Mouse (Mus musculus) heart, embryonic 12.5 days (tissue): ENCODE data around the gene Nelfa. TPM values are rescaled to one million over a fixed set of nuclear protein-coding genes. Genes with fewer than 3 reads are reported as not detected.

ENCODE experiments used
- ATAC-seq: fragments of 200-750 bp; cut with Nextera tagmentation; 2 replicates; pipeline ENCODE4 v1.8.0; 2017; ENCODE audit warnings: moderate TSS enrichment, moderate library complexity; ENCODE audit not compliant: insufficient number of reproducible peaks, low FRiP score
- H3K27ac ChIP-seq: fragments of 300-500 bp; sonication (generic); 2 replicates; pipeline ENCODE4 v1.5.1; 2016; ENCODE audit warnings: mild to moderate bottlenecking, moderate library complexity; ENCODE audit not compliant: poor library complexity, severe bottlenecking
- H3K27me3 ChIP-seq: fragments of 300-500 bp; sonication (generic); replicated peaks from 2 replicates; pipeline ENCODE4 v1.6.1; 2016; ENCODE audit warnings: mild to moderate bottlenecking, moderate library complexity
- H3K36me3 ChIP-seq: fragments of 300-500 bp; sonication (generic); 2 replicates; pipeline ENCODE4 v1.6.1; 2016; ENCODE audit warnings: mild to moderate bottlenecking, moderate library complexity
- H3K4me1 ChIP-seq: fragments of 300-500 bp; sonication (generic); replicated peaks from 2 replicates; pipeline ENCODE4 v1.6.1; 2016; ENCODE audit warnings: mild to moderate bottlenecking
- H3K4me2 ChIP-seq: fragments of 300-500 bp; sonication (generic); 2 replicates; pipeline ENCODE4 v1.6.1; 2016; ENCODE audit warnings: mild to moderate bottlenecking, moderate library complexity
- H3K4me3 ChIP-seq: fragments of 300-500 bp; sonication (generic); 2 replicates; pipeline ENCODE4 v1.5.1; 2016; ENCODE audit warnings: mild to moderate bottlenecking
- H3K9ac ChIP-seq: fragments of 300-500 bp; sonication (generic); 2 replicates; pipeline ENCODE4 v1.6.1; 2016; ENCODE audit warnings: mild to moderate bottlenecking, moderate library complexity
- H3K9me3 ChIP-seq: fragments of 300-500 bp; sonication (generic); replicated peaks from 2 replicates; pipeline ENCODE4 v1.6.1; 2016; ENCODE audit warnings: mild to moderate bottlenecking, moderate library complexity
- WGBS: fragments of 180-500 bp; shearing (Covaris S2); methylation state at CpG from one replicate; pipeline ENCODE4 v1.1.7; 2016; 5-methylcytosine and 5-hydroxymethylcytosine counted together
- microRNA-seq: library from miRNA; unstranded; fragments of <30 nt; microRNA quantifications from one replicate; pipeline ENCODE4, GENCODE M21; 2017
- polyA plus RNA-seq: library from polyadenylated mRNA; unstranded; fragments of >200 nt; fragmentation: Nextera tagmentation; extraction: Ambion mirVana; gene quantifications from 2 replicates; pipeline ENCODE4 v1.2.1, GENCODE M21; 2016

The Nelfa gene
- polyA plus RNA-seq, 1 experiment from 2014 or later: 36.5 TPM

DNA sequence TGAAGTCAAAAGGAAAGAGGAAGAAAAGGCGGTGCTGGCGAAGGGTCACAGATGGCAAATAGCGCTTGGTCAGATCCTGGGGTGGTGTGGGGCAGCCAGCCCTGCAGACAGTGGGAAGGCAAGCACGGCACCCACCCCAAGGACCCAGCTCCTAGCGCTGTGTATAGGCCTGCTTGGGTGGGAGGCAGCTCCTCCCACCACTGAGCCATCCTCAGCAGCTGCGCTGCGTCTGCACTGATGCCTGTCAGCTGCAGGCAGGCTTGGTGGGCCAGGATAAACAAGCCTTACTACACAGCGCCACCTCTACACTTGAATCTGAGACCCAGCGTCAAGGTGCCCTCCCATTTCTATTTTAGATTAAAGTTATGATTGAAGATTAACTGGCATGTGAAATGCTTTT lies 41.1 kb downstream of the Nelfa start:
- Histone ChIP-seq H3K9me3 (no peaks in the 10 kb centered on the region), H3K4me3 (no peak overlapping the region), H3K36me3 (peaks cover 96% of the 10 kb centered on the region), H3K4me2 (no peak overlapping the region), H3K27ac (no peak overlapping the region), H3K9ac (no peak overlapping the region), H3K4me1 (no peaks in the 10 kb centered on the region), H3K27me3 (no peaks in the 10 kb centered on the region)
- 84% methylated on average over 9 of the region's 9 CpGs for WGBS
- no peak for ATAC-seq

DNA sequence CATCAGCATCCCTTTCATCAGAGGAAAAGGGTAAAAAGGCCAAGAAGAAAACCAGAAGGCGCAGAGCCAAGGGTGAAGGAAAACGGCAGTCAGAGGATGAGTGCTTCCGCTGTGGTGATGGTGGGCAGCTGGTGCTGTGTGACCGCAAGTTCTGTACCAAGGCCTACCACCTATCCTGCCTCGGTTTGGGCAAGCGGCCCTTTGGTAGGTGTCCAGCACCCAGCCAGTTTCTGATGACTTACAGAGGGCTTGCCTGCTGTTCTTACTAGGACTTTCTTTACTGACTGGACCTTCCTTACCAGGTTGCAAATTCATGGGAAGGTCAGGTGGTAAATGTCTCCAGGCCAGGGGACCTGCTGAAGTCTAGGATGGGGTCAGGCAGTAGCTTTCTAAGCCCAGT lies 42.8 kb downstream of the Nelfa start:
- no peak overlapping the region for H3K27ac ChIP-seq
- no peaks in the 10 kb centered on the region for H3K9me3 ChIP-seq
- H3K4me3 ChIP-seq: no peak overlapping the region
- H3K4me2 ChIP-seq: no peak overlapping the region
- H3K27me3 ChIP-seq: no peaks in the 10 kb centered on the region
- 90% methylated on average over 6 of the region's 6 CpGs for WGBS
- no peaks in the 10 kb centered on the region for H3K4me1 ChIP-seq
- H3K9ac ChIP-seq: no peak overlapping the region
- peaks cover 95% of the 10 kb centered on the region for H3K36me3 ChIP-seq
- ATAC-seq: no peak

DNA sequence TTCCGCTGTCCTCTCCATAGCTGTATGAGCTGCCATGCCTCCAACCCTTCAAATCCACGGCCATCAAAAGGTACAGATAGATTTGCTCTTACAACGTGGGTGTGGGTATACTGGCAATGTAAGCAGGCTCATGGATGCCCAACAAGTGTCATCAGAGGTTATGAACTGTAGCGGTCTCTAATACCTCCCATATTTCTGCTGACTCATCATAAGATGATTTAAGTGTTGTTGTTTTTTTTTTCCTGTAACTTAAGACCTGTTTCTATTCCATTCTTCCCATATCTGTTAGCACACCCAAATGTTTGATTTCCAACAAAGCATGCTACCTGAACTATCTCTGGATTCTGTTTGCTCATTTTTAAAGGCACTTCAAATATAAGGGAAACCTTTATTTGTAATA lies 55.1 kb downstream of the Nelfa start:
- Histone ChIP-seq H3K9ac (no peak overlapping the region), H3K9me3 (no peaks in the 10 kb centered on the region), H3K27me3 (no peaks in the 10 kb centered on the region), H3K4me2 (no peak overlapping the region), H3K4me3 (no peak overlapping the region), H3K27ac (no peak overlapping the region), H3K36me3 (peaks cover 86% of the 10 kb centered on the region), H3K4me1 (no peaks in the 10 kb centered on the region)
- 90% methylated on average over 4 of the region's 4 CpGs for WGBS
- no peak for ATAC-seq

DNA sequence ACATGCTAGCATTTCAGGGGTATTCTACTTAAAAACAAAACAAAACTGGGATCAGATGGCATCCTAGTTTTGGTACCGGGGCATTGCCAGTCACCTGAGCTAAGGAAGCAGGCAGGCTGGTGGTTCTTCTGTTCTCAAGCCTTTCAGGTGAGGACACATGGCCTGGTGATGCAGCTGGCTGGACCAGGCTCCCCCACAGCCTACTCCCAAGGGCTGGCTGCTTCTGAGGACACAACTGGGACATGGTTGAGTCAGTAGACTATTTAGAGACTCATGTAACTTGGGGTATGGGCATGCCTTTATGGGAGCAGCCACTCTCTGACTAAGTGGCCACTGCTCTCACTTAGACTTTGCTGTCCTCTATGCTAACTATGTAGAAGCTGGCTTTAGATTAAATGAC lies 60.7 kb downstream of the Nelfa start:
- H3K4me1 ChIP-seq: no peaks in the 10 kb centered on the region
- H3K4me2 ChIP-seq: no peak overlapping the region
- 88% methylated on average over 1 of the region's 1 CpGs for WGBS
- no peak overlapping the region for H3K4me3 ChIP-seq
- H3K27me3 ChIP-seq: no peaks in the 10 kb centered on the region
- ATAC-seq: no peak
- no peaks in the 10 kb centered on the region for H3K9me3 ChIP-seq
- H3K27ac ChIP-seq: no peak overlapping the region
- peaks cover 66% of the 10 kb centered on the region for H3K36me3 ChIP-seq
- no peak overlapping the region for H3K9ac ChIP-seq

DNA sequence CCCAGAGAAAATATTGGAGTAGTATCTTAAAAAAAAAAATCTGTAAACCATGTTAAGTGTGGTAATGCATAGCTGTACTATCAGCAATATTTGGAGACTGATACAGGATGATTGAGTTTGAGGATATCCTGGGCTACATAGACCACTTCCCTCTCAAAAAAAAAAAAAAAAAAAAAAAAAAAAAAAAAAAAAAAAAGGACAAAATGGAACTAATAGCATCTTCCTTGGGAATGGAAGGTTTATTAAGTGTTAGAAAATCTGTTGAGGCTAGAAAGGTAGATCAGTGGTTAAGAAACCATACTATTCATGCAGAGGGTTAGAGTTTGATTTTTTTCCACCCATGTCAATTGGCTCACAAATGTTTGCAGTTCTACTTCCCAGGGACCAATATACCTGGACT lies 78.5 kb downstream of the Nelfa start:
- Histone ChIP-seq H3K27ac (no peak overlapping the region), H3K27me3 (no peaks in the 10 kb centered on the region), H3K4me2 (no peak overlapping the region), H3K4me3 (no peak overlapping the region), H3K9me3 (peaks cover 3% of the 10 kb centered on the region; the same call in 1 of the 2 replicates), H3K36me3 (peaks cover 73% of the 10 kb centered on the region), H3K4me1 (no peaks in the 10 kb centered on the region), H3K9ac (no peak overlapping the region)
- no peak for ATAC-seq

DNA sequence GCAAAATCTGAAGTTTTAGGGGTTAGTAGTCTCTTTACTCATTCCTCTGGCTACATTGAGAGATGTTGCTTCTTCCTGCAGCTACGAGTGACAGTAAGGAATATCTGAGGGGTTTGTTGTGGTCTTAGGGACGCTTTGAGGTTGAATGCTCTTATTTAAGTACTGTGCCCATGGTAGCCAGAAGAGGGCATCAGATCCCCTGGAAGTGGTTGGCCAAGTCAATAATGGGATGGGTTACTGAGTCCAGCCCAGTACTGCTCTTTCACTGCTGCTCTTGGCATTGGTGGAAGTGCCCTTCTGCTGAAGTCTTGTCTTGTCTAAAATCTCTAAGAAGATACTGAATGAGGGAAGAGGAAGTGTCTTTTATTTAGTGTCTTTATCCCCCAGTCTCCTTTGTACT lies 82.2 kb downstream of the Nelfa start:
- Histone ChIP-seq H3K4me1 (no peaks in the 10 kb centered on the region), H3K4me2 (no peak overlapping the region), H3K36me3 (peaks cover 60% of the 10 kb centered on the region), H3K9me3 (no peaks in the 10 kb centered on the region), H3K27ac (no peak overlapping the region), H3K9ac (no peak overlapping the region), H3K4me3 (no peak overlapping the region), H3K27me3 (no peaks in the 10 kb centered on the region)
- 81% methylated on average over 2 of the region's 2 CpGs for WGBS
- ATAC-seq: no peak

DNA sequence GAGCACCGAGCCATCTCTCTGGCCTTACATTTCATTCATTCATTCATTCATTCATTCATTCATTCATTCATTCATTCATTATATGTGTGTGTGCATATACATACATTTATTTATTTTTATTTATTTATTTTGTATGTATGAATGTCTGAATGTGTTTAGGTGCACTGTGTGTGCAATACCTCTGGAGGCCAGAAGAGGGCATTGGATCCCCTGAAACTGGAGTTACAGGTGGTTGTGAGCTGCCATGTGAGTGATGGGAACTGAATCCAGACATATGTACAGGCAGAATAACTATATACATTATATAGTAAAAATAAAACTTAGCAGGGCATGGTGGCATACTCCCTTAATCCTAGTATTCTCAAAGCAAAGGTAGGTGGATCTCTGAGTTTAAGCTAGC lies 83.1 kb downstream of the Nelfa start:
- ATAC-seq: no peak
- WGBS: 97% methylated on average over 1 of the region's 1 CpGs
- Histone ChIP-seq H3K4me2 (no peak overlapping the region), H3K36me3 (peaks cover 51% of the 10 kb centered on the region), H3K27ac (no peak overlapping the region), H3K9me3 (no peaks in the 10 kb centered on the region), H3K4me3 (no peak overlapping the region), H3K27me3 (no peaks in the 10 kb centered on the region), H3K4me1 (no peaks in the 10 kb centered on the region), H3K9ac (no peak overlapping the region)

DNA sequence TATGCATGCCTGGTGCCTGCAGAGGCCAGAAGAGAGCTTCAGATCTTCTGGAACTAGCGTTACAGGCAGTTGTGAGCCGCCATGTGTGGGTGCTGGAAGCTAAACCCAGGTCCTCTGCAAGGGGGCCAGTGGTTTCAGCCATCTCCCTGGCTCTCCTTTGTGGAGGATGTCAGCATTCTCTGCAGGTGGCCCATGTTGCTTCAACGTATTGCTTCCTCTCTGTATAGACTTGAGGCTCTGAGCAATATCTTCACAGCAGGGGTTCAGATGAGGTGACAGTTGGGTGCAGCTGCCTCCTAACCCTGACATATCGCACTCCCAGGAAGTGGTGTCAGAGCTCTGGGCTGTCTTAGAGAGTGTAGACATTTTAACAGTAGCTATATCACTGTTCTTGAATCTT lies 84.7 kb downstream of the Nelfa start:
- Histone ChIP-seq H3K4me1 (no peaks in the 10 kb centered on the region), H3K27ac (no peak overlapping the region), H3K4me3 (no peak overlapping the region), H3K9me3 (no peaks in the 10 kb centered on the region), H3K9ac (no peak overlapping the region), H3K36me3 (peaks cover 48% of the 10 kb centered on the region), H3K4me2 (no peak overlapping the region), H3K27me3 (no peaks in the 10 kb centered on the region)
- no peak for ATAC-seq
- WGBS: 94% methylated on average over 4 of the region's 4 CpGs

Small RNA genes within 50 kb of the gene (microRNA-seq; reads per million reads assigned to microRNA genes)
- not detected for gene Mir7024

Other genes starting within 250 kb of the Nelfa start
- 6.3 and 7.9 TPM in 2 replicates for gene Fgfr3, start 214.7 kb downstream of the Nelfa start, polyA plus RNA-seq
- 51.7 and 53.1 TPM in 2 replicates for gene Letm1, start 153.6 kb downstream of the Nelfa start, polyA plus RNA-seq
- 43.7 and 50.9 TPM in 2 replicates for gene Nsd2, start 115.7 kb downstream of the Nelfa start, polyA plus RNA-seq
- gene Gm1673, start 47.0 kb upstream of the Nelfa start, polyA plus RNA-seq: 93.7 and 97.0 TPM in 2 replicates
- gene Nat8l, start 59.6 kb upstream of the Nelfa start, polyA plus RNA-seq: 0.64 and 0.73 TPM in 2 replicates
- gene Poln, start 233.0 kb upstream of the Nelfa start, polyA plus RNA-seq: 0.37 and 0.40 TPM in 2 replicates
- 30.8 and 32.0 TPM in 2 replicates for gene Haus3, start 233.1 kb upstream of the Nelfa start, polyA plus RNA-seq